ENCODE assay signal across 15 mouse cellular contexts in genomic region chr2:17669000-17669399, GRCm38 (mm10).
DNase-seq lines count a peak whose midpoint lies in the region; ATAC-seq lines count a peak whose summit lies in the region.
"Had no signal": no experiment of that assay in that cellular context is flagged by ENCODE, and none has a peak within 500 bp of the region (broad histone marks: within the 10 kb centered on the region; RNA-seq: fewer than 3 reads in every experiment).

No protein-coding gene starts in this region.

- peak overlapping the region; percentile 24; the same call in 1 of the 2 replicates for H3K27ac ChIP-seq in hindbrain, embryonic 12.5 days
- peak overlapping the region; percentile 93 for H3K27ac ChIP-seq in midbrain, embryonic 13.5 days
- no peak overlapping the region for H3K27ac ChIP-seq in heart, embryonic 11.5 days (ENCODE audit: low read depth, low read length)
- H3K27ac ChIP-seq: limb, embryonic 15.5 days; lung, embryonic 15.5 days had no signal

- no peaks in the 10 kb centered on the region for H3K36me3 ChIP-seq in hindbrain, embryonic 12.5 days
- no peaks in the 10 kb centered on the region for H3K36me3 ChIP-seq in midbrain, embryonic 13.5 days
- H3K36me3 ChIP-seq in heart, embryonic 11.5 days (ENCODE audit: control insufficient read depth, insufficient read depth, low read length) = no peaks in the 10 kb centered on the region
- H3K36me3 ChIP-seq: G1E; heart, embryonic 12.5 days; limb, embryonic 15.5 days; lung, embryonic 15.5 days had no signal

- H3K9ac ChIP-seq in hindbrain, embryonic 12.5 days = no peak overlapping the region
- no peak overlapping the region for H3K9ac ChIP-seq in midbrain, embryonic 13.5 days (replicated peaks)
- no peak overlapping the region for H3K9ac ChIP-seq in heart, embryonic 11.5 days (ENCODE audit: low read depth, low read length)
- H3K9ac ChIP-seq: heart, embryonic 12.5 days; limb, embryonic 15.5 days; lung, embryonic 15.5 days had no signal

- 0 out of 2 replicates have a peak, but pooled peaks cover 4% of the 10 kb centered on the region for H3K27me3 ChIP-seq in hindbrain, embryonic 12.5 days
- peaks cover 15% of the 10 kb centered on the region; the same call in 1 of the 2 replicates for H3K27me3 ChIP-seq in midbrain, embryonic 13.5 days
- no peaks in the 10 kb centered on the region for H3K27me3 ChIP-seq in heart, embryonic 11.5 days (ENCODE audit: control insufficient read depth, insufficient read depth, low read length)
- H3K27me3 ChIP-seq: limb, embryonic 15.5 days; lung, embryonic 15.5 days had no signal

- no peaks in the 10 kb centered on the region for H3K9me3 ChIP-seq in hindbrain, embryonic 12.5 days (replicated peaks)
- H3K9me3 ChIP-seq in midbrain, embryonic 13.5 days = no peaks in the 10 kb centered on the region
- H3K9me3 ChIP-seq in heart, embryonic 11.5 days (replicated peaks; ENCODE audit: control insufficient read depth, low read length) = no peaks in the 10 kb centered on the region
- H3K9me3 ChIP-seq: G1E; heart, embryonic 12.5 days; limb, embryonic 15.5 days; lung, embryonic 15.5 days had no signal

- H3K4me3 ChIP-seq in hindbrain, embryonic 12.5 days = no peak overlapping the region
- H3K4me3 ChIP-seq in midbrain, embryonic 13.5 days (replicated peaks) = no peak overlapping the region
- H3K4me3 ChIP-seq in heart, embryonic 11.5 days (ENCODE audit: low read depth, low read length) = no peak overlapping the region
- H3K4me3 ChIP-seq: erythroblast, embryonic 14.5 days; heart, embryonic 12.5 days; limb, embryonic 15.5 days; lung, embryonic 15.5 days had no signal

- DNase-seq in frontal cortex, postnatal 14 days (ENCODE audit: low spot score in 2 of 2) = no peak
- peak; percentile 76 for DNase-seq in brain, adult 2 months (ENCODE audit: low read depth, low spot score)
- DNase-seq in lung, postnatal 14 days = no peak
- DNase-seq in Muller cell, postnatal 12 days (ENCODE audit: inconsistent ontology term) = no peak
- DNase-seq: cerebellum, adult 18-20 months; gastrocnemius, postnatal 14 days had no signal

- H3K4me2 ChIP-seq in hindbrain, embryonic 12.5 days (replicated peaks) = no peak overlapping the region
- H3K4me2 ChIP-seq in midbrain, embryonic 13.5 days (replicated peaks) = no peak overlapping the region
- no peak overlapping the region for H3K4me2 ChIP-seq in heart, embryonic 11.5 days
- H3K4me2 ChIP-seq: heart, embryonic 12.5 days; limb, embryonic 15.5 days; lung, embryonic 15.5 days had no signal

- WGBS in hindbrain, embryonic 12.5 days = 37% methylated on average over 2 of the region's 2 CpGs
- WGBS in midbrain, embryonic 13.5 days = 53% methylated on average over 2 of the region's 2 CpGs
- 60% methylated on average over 2 of the region's 2 CpGs for WGBS in heart, embryonic 11.5 days (ENCODE audit: insufficient replicate concordance)

- peaks cover 16% of the 10 kb centered on the region; the same call in 1 of the 2 replicates for H3K4me1 ChIP-seq in hindbrain, embryonic 12.5 days
- peaks cover 23% of the 10 kb centered on the region for H3K4me1 ChIP-seq in midbrain, embryonic 13.5 days (replicated peaks)
- H3K4me1 ChIP-seq in heart, embryonic 11.5 days (ENCODE audit: control insufficient read depth, insufficient read depth, low read length) = no peaks in the 10 kb centered on the region
- H3K4me1 ChIP-seq: limb, embryonic 15.5 days; lung, embryonic 15.5 days had no signal

- ATAC-seq in frontal cortex, adult (ENCODE audit: low TSS enrichment) = peak; percentile 75
- no peak; the same call in 1 of the 2 replicates for ATAC-seq in hindbrain, embryonic 12.5 days (ENCODE audit: low FRiP score)
- ATAC-seq in midbrain, embryonic 13.5 days = no peak
- no peak for ATAC-seq in heart, embryonic 11.5 days (replicated peaks; ENCODE audit: insufficient number of reproducible peaks, low FRiP score, low TSS enrichment)
